Mouse (Mus musculus): Measurements from ENCODE around the gene Rnf214. TPM values are rescaled to one million over a fixed set of nuclear protein-coding genes. Genes with fewer than 3 reads are reported as not detected.
A peak's percentile ranks its signal among the peaks of the same experiment; 100 is the strongest.

Gene Rnf214
- polyA plus RNA-seq, 1 experiment from 2014 or later: 36.2 TPM

GRCm38 (mm10) chr9:45929285-45929684 is 22.6 kb upstream of the Rnf214 start:
- ATAC-seq: no peak
- no peak overlapping the region for H3K4me2 ChIP-seq (replicated peaks)
- H3K27ac ChIP-seq: no peak overlapping the region
- no peaks in the 10 kb centered on the region for H3K9me3 ChIP-seq
- no peaks in the 10 kb centered on the region for H3K27me3 ChIP-seq (replicated peaks)
- no peak overlapping the region for H3K4me3 ChIP-seq (replicated peaks)
- H3K9ac ChIP-seq: no peak overlapping the region
- WGBS: 81% methylated on average over 5 of the region's 5 CpGs
- peaks cover 28% of the 10 kb centered on the region for H3K36me3 ChIP-seq
- no peaks in the 10 kb centered on the region; the same call in 1 of the 2 replicates for H3K4me1 ChIP-seq (replicated peaks)

DNA sequence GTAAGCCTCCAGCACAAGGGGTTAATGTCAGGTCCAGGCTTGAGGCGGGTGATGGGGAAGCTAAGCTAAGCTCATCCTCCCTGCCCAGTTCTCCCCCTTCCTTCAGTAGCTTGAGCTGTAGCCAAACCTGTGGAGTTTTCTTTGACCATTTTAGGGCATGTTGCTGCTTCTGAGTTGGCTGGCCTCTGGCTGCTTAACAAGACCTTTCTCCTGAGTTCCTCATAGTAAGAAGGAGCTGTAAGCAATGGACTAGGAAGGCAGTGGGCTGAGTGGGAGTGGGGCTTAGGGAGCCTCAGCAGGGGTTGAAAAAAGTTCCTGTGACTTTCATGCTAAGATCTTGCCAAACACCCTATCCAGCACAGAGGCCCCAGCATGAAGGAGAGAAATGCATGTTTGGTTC is 13.2 kb upstream of the Rnf214 start:
- no peak overlapping the region for H3K4me3 ChIP-seq (replicated peaks)
- 44% methylated on average over 1 of the region's 1 CpGs for WGBS
- ATAC-seq: peak; percentile 72
- no peaks in the 10 kb centered on the region for H3K27me3 ChIP-seq (replicated peaks)
- no peaks in the 10 kb centered on the region for H3K9me3 ChIP-seq
- peaks cover 36% of the 10 kb centered on the region for H3K36me3 ChIP-seq
- no peak overlapping the region; the same call in 1 of the 2 replicates for H3K9ac ChIP-seq
- H3K27ac ChIP-seq: peak overlapping the region; percentile 67
- no peaks in the 10 kb centered on the region for H3K4me1 ChIP-seq (replicated peaks)
- no peak overlapping the region for H3K4me2 ChIP-seq (replicated peaks)

DNA sequence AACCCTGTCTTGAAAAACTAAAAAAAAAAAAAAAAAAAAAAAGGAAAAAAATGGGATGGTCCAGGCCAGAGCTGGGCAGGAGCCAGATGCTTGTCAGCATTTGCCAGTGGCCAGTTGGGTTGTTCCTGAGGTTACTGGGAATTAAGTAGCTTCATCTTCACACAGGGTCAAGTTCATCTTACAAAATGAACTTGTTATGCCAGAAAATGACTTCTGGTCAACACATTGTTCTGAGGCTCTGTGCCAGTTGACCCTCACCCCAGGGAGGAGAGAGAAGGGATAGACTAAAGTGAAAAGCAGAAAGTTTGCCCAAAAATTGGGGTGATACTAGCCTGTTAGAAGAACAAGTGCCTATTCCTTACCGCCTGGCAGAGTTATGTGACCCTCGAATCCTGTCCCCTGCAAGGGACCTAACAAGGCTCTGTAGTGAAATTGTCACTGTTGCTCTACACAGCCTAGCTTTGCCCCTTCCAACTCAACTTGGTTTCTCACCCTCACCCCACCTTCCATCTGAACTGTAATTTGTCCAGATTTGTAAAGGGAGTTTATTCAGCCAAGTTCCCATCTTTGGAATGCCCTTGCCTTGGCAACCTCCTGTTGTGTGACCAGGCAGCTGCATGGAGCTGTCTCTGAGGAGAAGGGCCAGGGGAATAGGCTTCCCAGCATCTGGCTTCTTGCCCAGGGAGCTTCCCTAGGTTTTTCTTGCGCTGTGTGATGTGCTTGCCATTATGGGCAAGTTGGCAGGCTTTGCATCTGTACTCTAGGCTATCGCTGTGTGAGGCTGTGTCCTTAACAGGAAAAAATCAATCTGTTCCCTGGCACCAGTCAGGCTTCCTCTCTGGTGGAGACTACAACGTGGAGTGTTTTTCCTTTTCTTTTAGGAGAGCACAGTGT is 10.6 kb upstream of the Rnf214 start:
- H3K4me2 ChIP-seq (replicated peaks): no peak overlapping the region
- no peak overlapping the region for H3K9ac ChIP-seq
- H3K9me3 ChIP-seq: no peaks in the 10 kb centered on the region
- 71% methylated on average over 5 of the region's 5 CpGs for WGBS
- no peaks in the 10 kb centered on the region for H3K4me1 ChIP-seq (replicated peaks)
- no peak overlapping the region for H3K4me3 ChIP-seq (replicated peaks)
- peaks cover 32% of the 10 kb centered on the region for H3K36me3 ChIP-seq
- H3K27me3 ChIP-seq (replicated peaks): no peaks in the 10 kb centered on the region
- H3K27ac ChIP-seq: peak overlapping the region; percentile 44; the same call in 1 of the 2 replicates
- ATAC-seq: no peak

- H3K9ac ChIP-seq: no peak overlapping the region
- WGBS: 88% methylated on average over 2 of the region's 2 CpGs
- peaks cover 37% of the 10 kb centered on the region for H3K36me3 ChIP-seq
- H3K4me3 ChIP-seq (replicated peaks): no peak overlapping the region
- no peaks in the 10 kb centered on the region for H3K9me3 ChIP-seq
- no peaks in the 10 kb centered on the region for H3K4me1 ChIP-seq (replicated peaks)
- no peak for ATAC-seq
- H3K27me3 ChIP-seq (replicated peaks): no peaks in the 10 kb centered on the region
- H3K4me2 ChIP-seq (replicated peaks): no peak overlapping the region
- H3K27ac ChIP-seq: no peak overlapping the region
These were observed 8.9 kb upstream of the Rnf214 start for GRCm38 (mm10) chr9:45915659-45916058.

DNA sequence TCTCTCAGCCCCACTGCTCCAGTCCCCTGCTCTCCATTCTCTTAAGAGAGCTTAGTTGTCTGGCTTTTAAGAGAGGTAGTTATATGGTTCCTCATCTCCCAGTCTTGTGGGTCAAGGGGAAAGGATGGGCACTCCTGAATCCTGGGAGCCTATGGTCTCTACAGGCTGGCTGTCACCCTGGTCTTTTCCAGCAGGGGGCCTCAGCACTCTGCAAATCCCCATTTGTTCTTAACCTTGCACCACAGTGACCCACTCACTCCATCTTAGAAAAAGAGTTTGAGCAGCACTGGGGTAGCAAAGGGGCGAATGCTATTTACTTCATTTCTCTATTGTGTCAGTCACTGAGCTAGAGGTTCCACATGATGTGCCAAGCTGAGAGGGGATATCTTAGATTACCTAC is 5.0 kb upstream of the Rnf214 start:
- Histone ChIP-seq H3K4me3 (replicated peaks) (no peak overlapping the region), H3K9me3 (no peaks in the 10 kb centered on the region), H3K4me1 (replicated peaks) (peaks cover 11% of the 10 kb centered on the region), H3K9ac (no peak overlapping the region), H3K27ac (no peak overlapping the region), H3K4me2 (replicated peaks) (no peak overlapping the region), H3K36me3 (peaks cover 34% of the 10 kb centered on the region), H3K27me3 (replicated peaks) (no peaks in the 10 kb centered on the region)
- WGBS: 62% methylated on average over 1 of the region's 1 CpGs
- no peak for ATAC-seq

DNA sequence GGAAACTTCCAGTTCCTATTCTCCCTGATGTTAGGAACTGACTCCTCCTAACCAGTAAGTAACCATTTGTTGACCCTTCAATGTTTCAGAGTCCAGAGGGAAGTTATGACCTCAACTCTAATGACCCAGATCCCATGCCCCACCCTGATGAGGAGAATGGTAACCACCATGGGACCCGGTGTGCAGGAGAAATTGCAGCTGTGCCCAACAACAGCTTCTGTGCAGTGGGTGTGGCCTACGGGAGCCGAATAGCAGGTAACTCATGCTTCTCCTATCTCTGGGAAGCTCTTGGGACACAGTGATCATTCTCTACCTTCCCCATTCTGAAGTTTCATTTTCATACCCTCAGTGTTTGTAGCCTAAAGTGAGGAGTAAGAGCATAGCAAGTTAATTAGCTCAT is 4.3 kb upstream of the Rnf214 start:
- Histone ChIP-seq H3K36me3 (peaks cover 31% of the 10 kb centered on the region), H3K4me1 (replicated peaks) (peaks cover 11% of the 10 kb centered on the region), H3K4me2 (replicated peaks) (no peak overlapping the region), H3K4me3 (replicated peaks) (no peak overlapping the region), H3K27ac (no peak overlapping the region), H3K27me3 (replicated peaks) (no peaks in the 10 kb centered on the region), H3K9me3 (no peaks in the 10 kb centered on the region), H3K9ac (no peak overlapping the region)
- WGBS: 83% methylated on average over 3 of the region's 3 CpGs
- no peak for ATAC-seq

DNA sequence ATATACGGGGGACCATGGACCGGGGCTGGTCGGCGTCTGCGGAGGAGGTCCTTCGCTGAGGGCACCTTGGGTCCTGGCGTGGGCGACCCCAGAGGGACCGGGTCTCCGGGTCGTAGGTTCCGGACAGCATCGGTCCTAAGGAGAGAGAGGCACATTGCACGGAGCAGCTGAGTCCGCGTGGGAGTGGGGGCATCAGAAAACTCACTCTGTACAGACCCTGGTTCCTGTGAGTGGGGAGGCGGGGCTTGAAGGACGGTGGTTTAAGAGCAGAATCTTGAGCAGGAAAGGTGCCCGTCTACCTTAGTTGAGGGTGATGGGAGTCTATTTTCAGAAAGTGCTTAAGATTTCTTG is 342 bp upstream of the Rnf214 start:
- peaks cover 15% of the 10 kb centered on the region for H3K4me1 ChIP-seq (replicated peaks)
- peak overlapping the region; percentile 77 for H3K4me2 ChIP-seq (replicated peaks)
- WGBS: under 1% methylated on average over 19 of the region's 19 CpGs
- peak overlapping the region; percentile 96 for H3K4me3 ChIP-seq (replicated peaks)
- peak overlapping the region; percentile 97 for H3K27ac ChIP-seq
- peak; percentile 44 for ATAC-seq
- peaks cover 20% of the 10 kb centered on the region for H3K36me3 ChIP-seq
- H3K27me3 ChIP-seq (replicated peaks): no peaks in the 10 kb centered on the region
- peak overlapping the region; percentile 93 for H3K9ac ChIP-seq
- H3K9me3 ChIP-seq: no peaks in the 10 kb centered on the region

GRCm38 (mm10) chr9:45905811-45906237 is 887 bp downstream of the Rnf214 start:
- Histone ChIP-seq H3K36me3 (peaks cover 13% of the 10 kb centered on the region), H3K9me3 (no peaks in the 10 kb centered on the region), H3K9ac (peak overlapping the region; percentile 93), H3K27me3 (replicated peaks) (no peaks in the 10 kb centered on the region), H3K4me2 (replicated peaks) (peak overlapping the region; percentile 77), H3K4me1 (replicated peaks) (peaks cover 15% of the 10 kb centered on the region), H3K27ac (peak overlapping the region; percentile 97), H3K4me3 (replicated peaks) (peak overlapping the region; percentile 96)
- under 1% methylated on average over 16 of the region's 27 CpGs for WGBS
- peak; percentile 37 for ATAC-seq

DNA sequence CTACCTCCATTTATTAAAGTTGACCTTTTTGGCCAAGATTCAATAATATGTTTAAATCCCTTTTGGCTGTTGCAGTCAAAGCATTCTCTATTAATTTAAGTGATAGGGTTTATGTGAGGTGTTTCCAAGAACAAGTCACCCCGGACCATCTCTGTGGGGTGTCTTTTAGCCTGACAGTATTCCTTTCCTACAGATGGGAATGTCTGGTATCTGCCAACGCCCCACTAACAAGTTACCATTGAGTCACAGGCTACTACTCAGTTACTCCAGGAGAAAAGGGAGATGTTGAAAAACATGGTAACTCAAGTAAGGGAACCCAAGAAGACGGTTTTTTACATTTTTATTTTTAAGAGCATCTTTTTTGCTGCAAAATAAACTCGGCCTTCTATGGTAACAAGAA is 1.5 kb downstream of the Rnf214 start:
- no peaks in the 10 kb centered on the region for H3K27me3 ChIP-seq (replicated peaks)
- H3K4me3 ChIP-seq (replicated peaks): peak overlapping the region; percentile 96
- H3K9ac ChIP-seq: no peak overlapping the region; the same call in 1 of the 2 replicates
- no peaks in the 10 kb centered on the region for H3K9me3 ChIP-seq
- H3K4me2 ChIP-seq (replicated peaks): peak overlapping the region; percentile 77
- peaks cover 7% of the 10 kb centered on the region; the same call in 1 of the 2 replicates for H3K36me3 ChIP-seq
- H3K4me1 ChIP-seq (replicated peaks): peaks cover 15% of the 10 kb centered on the region
- 53% methylated on average over 4 of the region's 4 CpGs for WGBS
- no peak overlapping the region for H3K27ac ChIP-seq
- no peak for ATAC-seq

GRCm38 (mm10) chr9:45893681-45894080 is 13.0 kb downstream of the Rnf214 start:
- Histone ChIP-seq H3K27ac (no peak overlapping the region), H3K4me2 (replicated peaks) (no peak overlapping the region), H3K36me3 (peaks cover 33% of the 10 kb centered on the region), H3K27me3 (replicated peaks) (no peaks in the 10 kb centered on the region), H3K9ac (no peak overlapping the region), H3K4me3 (replicated peaks) (no peak overlapping the region), H3K9me3 (no peaks in the 10 kb centered on the region), H3K4me1 (replicated peaks) (no peaks in the 10 kb centered on the region)
- no peak for ATAC-seq

- Histone ChIP-seq H3K4me1 (replicated peaks) (no peaks in the 10 kb centered on the region), H3K4me3 (replicated peaks) (no peak overlapping the region), H3K27me3 (replicated peaks) (no peaks in the 10 kb centered on the region), H3K36me3 (peaks cover 11% of the 10 kb centered on the region; the same call in 1 of the 2 replicates), H3K4me2 (replicated peaks) (no peak overlapping the region), H3K27ac (no peak overlapping the region), H3K9ac (no peak overlapping the region), H3K9me3 (no peaks in the 10 kb centered on the region)
- WGBS: 67% methylated on average over 2 of the region's 2 CpGs
- ATAC-seq: no peak
These were observed 28.8 kb downstream of the Rnf214 start for GRCm38 (mm10) chr9:45877928-45878327.

GRCm38 (mm10) chr9:45870265-45870664 is 36.4 kb downstream of the Rnf214 start:
- Histone ChIP-seq H3K36me3 (peaks cover 23% of the 10 kb centered on the region), H3K4me3 (replicated peaks) (no peak overlapping the region), H3K4me1 (replicated peaks) (no peaks in the 10 kb centered on the region), H3K9me3 (no peaks in the 10 kb centered on the region), H3K9ac (no peak overlapping the region), H3K4me2 (replicated peaks) (no peak overlapping the region), H3K27me3 (replicated peaks) (no peaks in the 10 kb centered on the region), H3K27ac (no peak overlapping the region)
- WGBS: 57% methylated on average over 3 of the region's 3 CpGs
- peak; percentile 65; the same call in 1 of the 2 replicates for ATAC-seq

DNA sequence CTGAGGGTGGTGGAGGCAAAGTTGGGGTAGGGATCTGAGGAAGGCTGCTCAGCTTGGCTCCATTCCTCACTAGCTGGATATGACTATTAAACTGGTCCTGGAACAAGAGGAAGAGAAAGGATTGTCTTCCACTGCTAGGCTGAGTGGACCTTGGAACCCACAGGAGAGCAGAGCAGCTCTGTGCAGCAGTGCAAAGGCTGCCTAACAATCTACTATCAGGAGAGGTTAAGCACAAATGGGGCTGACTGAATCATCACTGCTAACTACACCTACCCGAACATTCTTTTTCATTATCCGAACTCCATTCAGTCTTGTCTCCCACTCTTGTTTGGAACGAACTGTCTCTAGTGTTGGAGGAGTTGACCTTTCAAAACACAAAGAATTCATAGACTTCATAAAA is 37.5 kb downstream of the Rnf214 start:
- Histone ChIP-seq H3K4me2 (replicated peaks) (no peak overlapping the region), H3K27ac (no peak overlapping the region), H3K9ac (no peak overlapping the region), H3K4me1 (replicated peaks) (no peaks in the 10 kb centered on the region), H3K27me3 (replicated peaks) (no peaks in the 10 kb centered on the region), H3K9me3 (no peaks in the 10 kb centered on the region), H3K36me3 (peaks cover 25% of the 10 kb centered on the region), H3K4me3 (replicated peaks) (no peak overlapping the region)
- ATAC-seq: peak; percentile 73
- WGBS: 94% methylated on average over 3 of the region's 3 CpGs

Measured in intestine, embryonic 15.5 days (tissue).